Mouse (Mus musculus) heart, embryonic 14.5 days (tissue): ENCODE data around the gene Intu. TPM values are rescaled to one million over a fixed set of nuclear protein-coding genes. Genes with fewer than 3 reads are reported as not detected.

Source experiments
- ATAC-seq: fragments of 200-750 bp; cut with Nextera tagmentation; 2 replicates; pipeline ENCODE4 v1.8.0; 2017; ENCODE audit warnings: low read depth, moderate TSS enrichment; ENCODE audit not compliant: insufficient number of reproducible peaks, insufficient read depth, low FRiP score
- H3K27ac ChIP-seq, 2 experiments: fragments of 200-500 bp in 1 of 2; fragments of 300-500 bp in 1 of 2; sonication (generic) in 1 of 2; replicated peaks in 1 of 2; 2 replicates each; pipeline ENCODE4 v1.5.1; 2012 to 2014; ENCODE audit warnings: low read depth in 2 of 2, low read length in 2 of 2, control low read depth in 1 of 2, mild to moderate bottlenecking in 1 of 2, mixed read lengths in 1 of 2; ENCODE audit not compliant: control insufficient read depth in 1 of 2, insufficient read depth in 1 of 2
- H3K27me3 ChIP-seq: fragments of 300-500 bp; sonication (generic); 2 replicates; pipeline ENCODE4 v1.6.1; 2014; ENCODE audit warnings: mild to moderate bottlenecking, low read length, control low read depth; ENCODE audit not compliant: control insufficient read depth, insufficient read depth
- H3K36me3 ChIP-seq: fragments of 300-500 bp; sonication (generic); 2 replicates; pipeline ENCODE4 v1.6.1; 2014; ENCODE audit warnings: mild to moderate bottlenecking, control low read depth, low read length, mixed read lengths; ENCODE audit not compliant: control insufficient read depth, insufficient read depth
- H3K4me1 ChIP-seq, 2 experiments: fragments of 200-500 bp in 1 of 2; fragments of 300-500 bp in 1 of 2; sonication (generic) in 1 of 2; 2 replicates each; pipeline ENCODE4 v1.6.1; 2012 to 2014; ENCODE audit warnings: low read length in 2 of 2, control low read depth in 1 of 2, mixed read lengths in 1 of 2; ENCODE audit not compliant: control insufficient read depth in 2 of 2, insufficient read depth in 2 of 2
- H3K4me2 ChIP-seq: fragments of 300-500 bp; sonication (generic); 2 replicates; pipeline ENCODE4 v1.6.1; 2014; ENCODE audit warnings: mild to moderate bottlenecking, low read length
- H3K4me3 ChIP-seq, 2 experiments: fragments of 200-500 bp in 1 of 2; fragments of 300-500 bp in 1 of 2; sonication (generic) in 1 of 2; 2 replicates each; pipeline ENCODE4 v1.5.1; 2012 to 2014; ENCODE audit warnings: low read length in 2 of 2, mild to moderate bottlenecking in 2 of 2, control low read depth in 1 of 2, low read depth in 1 of 2, moderate library complexity in 1 of 2; ENCODE audit not compliant: control insufficient read depth in 1 of 2, insufficient read depth in 1 of 2
- H3K9ac ChIP-seq: fragments of 300-500 bp; sonication (generic); 2 replicates; pipeline ENCODE4 v1.6.1; 2014; ENCODE audit warnings: mild to moderate bottlenecking, low read length
- H3K9me3 ChIP-seq: fragments of 300-500 bp; sonication (generic); 2 replicates; pipeline ENCODE4 v1.6.1; 2016; ENCODE audit warnings: low read length, control low read depth; ENCODE audit not compliant: control insufficient read depth
- WGBS: fragments of 180-500 bp; shearing (Covaris S2); extraction: QIAGEN DNeasy Blood & Tissue Kit; methylation state at CpG from one replicate; pipeline ENCODE4 v1.1.7; 2014; 5-methylcytosine and 5-hydroxymethylcytosine counted together
- polyA plus RNA-seq: library from polyadenylated mRNA; unstranded; fragments of >200 nt; fragmentation: Nextera tagmentation; extraction: Ambion mirVana; gene quantifications from 2 replicates; pipeline ENCODE4 v1.2.1, GENCODE M21; 2014

Intu gene
- polyA plus RNA-seq, 1 experiment from 2014 or later, result 4.1 TPM

DNA sequence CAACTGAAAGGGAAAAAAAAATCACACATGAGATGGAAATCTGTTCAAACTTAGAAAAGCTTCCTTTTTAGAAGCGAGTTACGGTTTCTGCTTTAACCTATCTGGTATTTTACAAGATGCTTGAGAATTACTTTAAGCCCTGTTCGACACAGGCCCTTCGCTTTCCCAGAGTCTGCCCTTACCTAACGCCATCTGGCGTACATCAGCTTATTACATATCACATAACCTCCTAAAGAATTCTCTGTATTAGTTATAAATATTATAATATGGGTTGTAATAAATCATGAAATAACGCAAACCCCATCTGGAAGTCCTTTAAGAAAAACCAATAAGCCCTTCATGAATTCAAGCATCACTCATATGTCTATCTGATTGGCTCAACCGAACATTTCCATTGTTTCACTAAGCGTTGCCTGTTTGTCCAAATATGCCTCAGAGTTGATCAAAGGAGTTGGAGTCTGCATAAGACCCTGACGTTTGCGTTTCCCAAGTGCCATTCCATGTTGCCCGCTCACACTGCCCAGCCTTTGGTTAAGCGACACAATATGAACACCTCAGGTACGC lies 25.6 kb upstream of the Intu start:
- whole genome bisulfite sequencing, result 88% methylated on average over 14 of the region's 14 CpGs
- no peak overlapping the region for H3K9ac ChIP-seq
- ATAC-seq, result no peak
- H3K9me3 ChIP-seq, result no peaks in the 10 kb centered on the region
- H3K4me3 ChIP-seq, result no peak overlapping the region
- no peaks in the 10 kb centered on the region for H3K36me3 ChIP-seq
- peaks cover under 1% of the 10 kb centered on the region in 2 experiments; a peak in 2 of 4 replicates for H3K4me1 ChIP-seq
- no peak overlapping the region for H3K27ac ChIP-seq
- H3K27me3 ChIP-seq, result no peaks in the 10 kb centered on the region
- H3K4me2 ChIP-seq, result no peak overlapping the region

DNA sequence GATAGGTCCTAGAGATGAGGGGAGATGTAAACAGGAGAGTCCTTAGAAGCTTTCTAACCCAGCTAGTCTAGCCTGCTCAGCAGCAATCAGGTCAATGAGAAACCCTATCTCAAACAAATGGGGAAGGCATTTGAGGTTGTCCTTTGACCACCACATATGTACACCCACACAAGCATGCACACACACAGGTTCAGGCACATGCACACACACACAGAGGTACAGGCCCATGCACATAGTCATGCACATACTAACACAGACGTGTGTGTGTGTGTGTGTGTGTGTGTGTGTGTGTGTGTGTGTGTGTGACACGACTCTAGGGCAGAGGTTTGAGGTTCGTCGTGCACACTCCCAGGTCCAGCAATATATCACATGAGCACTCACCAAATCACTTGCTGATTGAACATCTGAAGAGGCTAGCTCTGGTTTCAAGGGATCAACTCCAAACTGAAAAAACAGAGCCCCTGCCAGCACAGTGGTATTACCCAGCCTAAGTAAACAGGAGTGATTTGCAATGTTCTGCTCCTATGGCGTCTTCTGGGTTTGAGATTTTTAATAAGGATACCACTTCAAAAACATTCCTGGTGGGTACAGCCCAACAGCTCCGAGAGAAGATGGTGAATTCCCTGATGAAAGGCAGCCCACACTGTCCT lies 22.0 kb upstream of the Intu start:
- no peak overlapping the region for H3K4me2 ChIP-seq
- no peak for ATAC-seq
- H3K27me3 ChIP-seq, result no peaks in the 10 kb centered on the region
- no peaks in the 10 kb centered on the region for H3K36me3 ChIP-seq
- no peaks in the 10 kb centered on the region for H3K9me3 ChIP-seq
- H3K4me3 ChIP-seq, result no peak overlapping the region
- H3K27ac ChIP-seq, result no peak overlapping the region
- H3K4me1 ChIP-seq, result peaks cover 3 to 7% of the 10 kb centered on the region in 2 experiments; a peak in 3 of 4 replicates
- H3K9ac ChIP-seq, result no peak overlapping the region
- WGBS, result 78% methylated on average over 6 of the region's 6 CpGs

DNA sequence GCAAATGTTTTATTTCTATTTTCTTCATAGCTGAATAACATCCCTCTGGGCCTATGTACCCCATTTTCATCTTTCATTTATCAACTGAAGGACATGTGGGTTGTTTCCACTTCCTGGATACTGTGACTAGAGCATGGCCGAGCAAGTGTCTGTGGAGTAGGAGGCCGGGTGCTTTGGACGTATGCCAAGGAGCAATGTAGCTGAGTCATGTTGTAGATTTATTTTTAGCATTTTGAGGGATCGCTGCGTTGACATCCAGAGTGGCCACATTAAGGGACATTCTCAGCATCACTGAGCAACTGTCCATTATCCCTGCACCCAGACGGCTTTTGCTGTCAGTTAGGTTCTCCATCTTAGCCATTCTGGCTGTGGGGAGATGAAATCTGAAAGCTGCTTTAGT lies 20.5 kb upstream of the Intu start:
- Histone ChIP-seq H3K4me2 (peak overlapping the region; percentile 19), H3K36me3 (no peaks in the 10 kb centered on the region), H3K4me1 (peaks cover 3 to 7% of the 10 kb centered on the region in 2 experiments; a peak in 3 of 4 replicates), H3K27me3 (no peaks in the 10 kb centered on the region), H3K27ac (no peak overlapping the region), H3K9me3 (no peaks in the 10 kb centered on the region), H3K4me3 (no peak overlapping the region), H3K9ac (no peak overlapping the region)
- WGBS, result 6% methylated on average over 6 of the region's 6 CpGs
- ATAC-seq, result no peak

DNA sequence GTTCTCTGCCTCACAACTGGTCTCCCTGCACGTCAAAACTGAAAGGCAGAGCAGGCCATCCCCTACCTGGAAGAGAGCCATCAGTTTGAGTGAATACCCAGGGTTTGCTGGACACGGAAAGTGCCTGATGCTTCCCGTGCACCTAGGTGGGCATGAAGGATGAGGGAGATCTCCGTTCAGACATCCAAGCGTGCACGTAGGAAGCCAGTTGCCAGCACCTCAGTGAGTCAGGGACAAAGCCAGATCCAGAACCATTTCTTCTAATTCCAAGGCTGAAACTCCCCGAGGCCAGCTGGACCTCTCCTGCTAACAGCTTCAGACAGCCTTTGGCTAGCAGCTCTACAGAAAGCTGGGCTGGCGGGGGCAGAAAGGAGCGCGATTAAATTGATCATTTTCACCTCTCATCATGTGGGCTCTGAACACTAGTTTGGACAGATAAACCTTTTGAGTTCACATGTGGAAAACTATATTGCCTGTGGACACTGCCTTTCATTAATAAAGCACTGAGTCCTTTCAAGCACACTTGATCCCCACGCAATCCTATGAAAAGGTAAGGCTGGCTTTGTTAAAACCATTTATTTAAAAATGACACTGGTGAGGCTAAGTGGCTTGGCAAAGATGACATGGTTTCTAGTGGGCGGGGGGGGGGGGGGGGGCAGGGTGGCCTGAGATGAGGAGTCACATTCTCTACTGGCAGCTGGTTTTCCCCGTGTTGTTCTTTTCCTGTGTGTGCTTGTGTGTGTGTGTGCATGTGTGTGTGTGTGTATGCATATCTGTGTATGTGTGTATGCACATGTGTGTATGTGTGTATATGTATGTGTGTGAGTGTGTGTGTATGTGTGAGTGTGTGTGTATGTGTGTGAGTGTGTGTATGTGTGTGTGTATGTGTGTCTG lies 17.9 kb upstream of the Intu start:
- H3K27ac ChIP-seq, result no peak overlapping the region
- H3K9me3 ChIP-seq, result no peaks in the 10 kb centered on the region
- H3K4me2 ChIP-seq, result no peak overlapping the region
- H3K9ac ChIP-seq, result no peak overlapping the region
- no peak overlapping the region for H3K4me3 ChIP-seq
- H3K36me3 ChIP-seq, result no peaks in the 10 kb centered on the region
- WGBS, result 82% methylated on average over 13 of the region's 13 CpGs
- no peak for ATAC-seq
- no peaks in the 10 kb centered on the region for H3K27me3 ChIP-seq
- peaks cover 3 to 7% of the 10 kb centered on the region in 2 experiments; a peak in 3 of 4 replicates for H3K4me1 ChIP-seq

DNA sequence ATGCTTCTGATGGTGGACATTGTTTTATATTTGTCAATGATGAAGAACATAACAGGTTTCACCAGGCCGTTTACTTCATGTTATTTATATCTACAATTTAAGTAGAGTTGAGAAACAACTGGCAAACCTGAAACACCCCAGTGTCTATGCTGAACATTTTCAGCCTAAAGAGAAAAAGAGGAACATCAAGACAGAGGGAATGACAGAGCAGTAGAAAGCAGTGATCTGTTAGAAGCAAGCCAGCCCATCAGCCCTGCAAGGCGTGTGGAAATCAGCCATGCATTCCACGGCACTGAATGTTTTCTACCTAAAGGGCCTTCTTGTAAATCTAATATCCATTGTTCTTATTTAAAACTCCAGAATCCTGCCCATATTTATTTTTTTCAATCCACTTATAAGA lies 12.8 kb upstream of the Intu start:
- no peaks in the 10 kb centered on the region for H3K27me3 ChIP-seq
- WGBS, result 78% methylated on average over 3 of the region's 3 CpGs
- no peak for ATAC-seq

DNA sequence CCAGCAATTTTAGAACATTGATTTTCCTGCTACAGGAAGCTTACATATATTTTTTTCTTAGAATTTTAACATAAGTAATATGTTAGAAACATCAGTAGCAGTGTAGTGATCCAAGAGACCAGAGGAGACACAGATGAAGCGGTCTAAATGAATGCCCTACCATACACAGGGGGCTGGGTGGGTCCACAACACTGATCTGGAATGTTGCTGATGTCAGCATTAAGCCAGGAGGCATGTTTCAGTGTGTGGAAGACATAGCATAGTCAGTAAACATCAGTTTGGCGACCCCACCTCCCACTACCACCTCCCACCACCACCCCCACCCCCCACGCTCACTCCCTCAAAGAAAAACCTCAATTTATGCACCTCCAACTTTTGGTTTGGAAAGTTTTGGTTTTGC lies 11.5 kb upstream of the Intu start:
- Histone ChIP-seq H3K27me3 (no peaks in the 10 kb centered on the region), H3K4me2 (no peak overlapping the region), H3K4me3 (no peak overlapping the region), H3K36me3 (no peaks in the 10 kb centered on the region), H3K9ac (no peak overlapping the region), H3K9me3 (no peaks in the 10 kb centered on the region), H3K27ac (no peak overlapping the region), H3K4me1 (no peaks in the 10 kb centered on the region)
- 75% methylated on average over 3 of the region's 3 CpGs for WGBS
- ATAC-seq, result no peak

More for the DNA sequence above, 12.8 kb upstream of the Intu start:
- Histone ChIP-seq H3K27ac (no peak overlapping the region), H3K4me3 (no peak overlapping the region), H3K9me3 (no peaks in the 10 kb centered on the region), H3K4me1 (no peaks in the 10 kb centered on the region), H3K4me2 (no peak overlapping the region), H3K9ac (no peak overlapping the region), H3K36me3 (no peaks in the 10 kb centered on the region)

DNA sequence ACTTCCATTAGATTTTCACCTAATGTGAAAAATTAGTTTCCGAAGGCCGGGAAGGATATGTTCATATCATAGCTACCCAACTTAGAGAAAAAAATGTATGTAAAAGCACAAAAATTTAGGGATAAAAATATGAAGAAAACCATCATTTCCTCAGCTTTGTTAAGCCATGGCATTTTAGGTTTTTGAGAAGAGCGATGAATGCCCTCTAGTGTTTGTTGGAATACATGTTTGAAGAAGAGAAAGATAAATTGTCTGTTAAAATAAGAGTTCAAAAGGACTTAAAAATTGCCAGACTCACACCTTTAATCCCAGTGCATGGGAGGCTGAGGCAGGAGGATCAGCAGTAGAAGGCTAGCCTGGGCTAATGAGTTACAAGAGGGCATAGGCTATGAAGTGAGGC lies 10.5 kb upstream of the Intu start:
- 89% methylated on average over 3 of the region's 3 CpGs for WGBS
- Histone ChIP-seq H3K4me1 (no peaks in the 10 kb centered on the region), H3K36me3 (no peaks in the 10 kb centered on the region), H3K27me3 (no peaks in the 10 kb centered on the region), H3K27ac (no peak overlapping the region), H3K4me2 (no peak overlapping the region), H3K4me3 (no peak overlapping the region), H3K9me3 (no peaks in the 10 kb centered on the region), H3K9ac (no peak overlapping the region)
- no peak for ATAC-seq
